Mouse (Mus musculus) forebrain, embryonic 16.5 days (tissue): ENCODE measurements around the gene Cep290. TPM values are rescaled to one million over a fixed set of nuclear protein-coding genes. Genes with fewer than 3 reads are reported as not detected.

Experiments used
- ATAC-seq: fragments of 200-750 bp; cut with Nextera tagmentation; 2 replicates; pipeline ENCODE4 v1.8.0; 2017; ENCODE audit warnings: mild to moderate bottlenecking, moderate library complexity
- H3K27ac ChIP-seq: fragments of 300-500 bp; sonication (generic); 2 replicates; pipeline ENCODE4 v1.5.1; 2014; ENCODE audit warnings: low read length, control low read depth
- H3K27me3 ChIP-seq: fragments of 300-500 bp; sonication (generic); replicated peaks from 2 replicates; pipeline ENCODE4 v1.6.1; 2014; ENCODE audit warnings: low read length; ENCODE audit not compliant: control insufficient read depth, insufficient read depth
- H3K36me3 ChIP-seq: fragments of 300-500 bp; sonication (generic); 2 replicates; pipeline ENCODE4 v1.6.1; 2014; ENCODE audit not compliant: control insufficient read depth, insufficient read depth
- H3K4me1 ChIP-seq: fragments of 300-500 bp; sonication (generic); replicated peaks from 2 replicates; pipeline ENCODE4 v1.6.1; 2014; ENCODE audit warnings: low read length; ENCODE audit not compliant: control insufficient read depth, insufficient read depth
- H3K4me2 ChIP-seq: fragments of 300-500 bp; sonication (generic); 2 replicates; pipeline ENCODE4 v1.6.1; 2014; ENCODE audit warnings: mild to moderate bottlenecking, low read length, control low read depth
- H3K4me3 ChIP-seq: fragments of 300-500 bp; sonication (generic); replicated peaks from 2 replicates; pipeline ENCODE4 v1.5.1; 2014; ENCODE audit warnings: mild to moderate bottlenecking, low read length, control low read depth
- H3K9ac ChIP-seq: fragments of 300-500 bp; sonication (generic); replicated peaks from 2 replicates; pipeline ENCODE4 v1.6.1; 2014; ENCODE audit warnings: low read depth, low read length, control low read depth
- H3K9me3 ChIP-seq: fragments of 300-500 bp; sonication (generic); 2 replicates; pipeline ENCODE4 v1.6.1; 2016; ENCODE audit warnings: low read length; ENCODE audit not compliant: control insufficient read depth
- WGBS: fragments of 180-500 bp; shearing (Covaris S2); extraction: QIAGEN DNeasy Blood & Tissue Kit; methylation state at CpG from one replicate; pipeline ENCODE4 v1.1.7; 2014; 5-methylcytosine and 5-hydroxymethylcytosine counted together
- polyA plus RNA-seq: library from polyadenylated mRNA; unstranded; fragments of >200 nt; fragmentation: Nextera tagmentation; extraction: Ambion mirVana; gene quantifications from 2 replicates; pipeline ENCODE4 v1.2.1, GENCODE M21; 2015

Gene Cep290
- polyA plus RNA-seq, 1 experiment from 2014 or later = 6.8 TPM

GRCm38 (mm10) chr10:100620040-100620439 is 132.7 kb downstream of the Cep290 start:
- Histone ChIP-seq H3K4me1 (no peaks in the 10 kb centered on the region), H3K9ac (no peak overlapping the region), H3K4me2 (no peak overlapping the region), H3K27me3 (no peaks in the 10 kb centered on the region), H3K27ac (no peak overlapping the region), H3K36me3 (no peaks in the 10 kb centered on the region), H3K4me3 (no peak overlapping the region), H3K9me3 (no peaks in the 10 kb centered on the region)
- no peak for ATAC-seq
- WGBS = 91% methylated on average over 12 of the region's 12 CpGs

- Histone ChIP-seq H3K4me1 (no peaks in the 10 kb centered on the region), H3K27me3 (no peaks in the 10 kb centered on the region), H3K9me3 (no peaks in the 10 kb centered on the region), H3K27ac (no peak overlapping the region), H3K4me3 (no peak overlapping the region), H3K9ac (no peak overlapping the region), H3K4me2 (no peak overlapping the region), H3K36me3 (no peaks in the 10 kb centered on the region)
- WGBS = 89% methylated on average over 3 of the region's 3 CpGs
- no peak for ATAC-seq
Measured at GRCm38 (mm10) chr10:100622494-100622893, 135.1 kb downstream of the Cep290 start.

Other genes with a start within 250 kb of the Cep290 start
- not detected in 2 replicates for gene Gm4301, start 151.9 kb upstream of the Cep290 start, polyA plus RNA-seq
- not detected in 2 replicates for gene Gm4302, start 146.7 kb upstream of the Cep290 start, polyA plus RNA-seq
- not detected in 2 replicates for gene Gm4303, start 141.6 kb upstream of the Cep290 start, polyA plus RNA-seq
- not detected in 2 replicates for gene Gm4305, start 136.5 kb upstream of the Cep290 start, polyA plus RNA-seq
- not detected in 2 replicates for gene Gm4307, start 126.2 kb upstream of the Cep290 start, polyA plus RNA-seq
- gene Gm4312, start 105.0 kb upstream of the Cep290 start, polyA plus RNA-seq = not detected in 2 replicates
- 10.3 and 13.5 TPM in 2 replicates for gene Tmtc3, start 208 bp upstream of the Cep290 start, polyA plus RNA-seq
- gene 4930430F08Rik, start 102.9 kb downstream of the Cep290 start, polyA plus RNA-seq = 14.4 and 15.3 TPM in 2 replicates
- gene 1700017N19Rik, start 102.9 kb downstream of the Cep290 start, polyA plus RNA-seq = not detected in 2 replicates